Mouse (Mus musculus): ENCODE data around the gene Cnnm2.

DNA sequence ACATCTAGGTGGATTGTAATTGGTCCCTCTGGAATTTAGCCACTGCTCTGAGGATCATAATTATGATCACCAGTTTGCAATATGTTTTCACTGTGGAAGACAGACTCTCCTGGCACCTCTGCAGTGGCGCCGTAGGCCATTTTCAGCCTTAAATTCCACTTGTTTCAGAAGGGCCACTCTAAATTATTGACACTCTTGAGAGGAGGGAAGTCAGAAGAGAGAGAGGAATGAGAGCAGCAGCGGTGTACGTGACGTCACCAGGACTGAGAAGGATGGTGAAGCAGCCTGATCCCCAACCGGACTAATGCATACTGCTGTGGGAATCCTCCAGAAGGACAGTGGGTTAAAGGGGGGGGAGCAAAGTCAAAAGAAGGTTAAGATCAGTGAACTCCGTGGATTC lies 40.1 kb downstream of the Cnnm2 start:
- TF ChIP-seq CHD2 (IDR thresholded peaks at IDR 0.05; ENCODE audit: low read depth, low read length) (no peak), ZC3H11A (IDR thresholded peaks at IDR 0.05; ENCODE audit: borderline replicate concordance, low read depth, low read length) (no peak), HCFC1 (IDR thresholded peaks at IDR 0.05; ENCODE audit: borderline replicate concordance, insufficient read depth, low read length) (no peak), MAFK (IDR thresholded peaks at IDR 0.05; ENCODE audit: insufficient read depth, low read depth, low read length) (no peak), ZNF384 (IDR thresholded peaks at IDR 0.05; ENCODE audit: low read depth, low read length) (no peak)

All from ES-E14 (cell line).